Comparison of ENCODE assay signal across 30 mouse cellular contexts in genomic region chr11:121776947-121777346, GRCm38 (mm10). TPM values are rescaled to one million over a fixed set of nuclear protein-coding genes. Genes with fewer than 3 reads are reported as not detected.
DNase-seq lines count a peak whose midpoint lies in the region; ATAC-seq and TF ChIP-seq lines count a peak whose summit lies in the region.
"Had no signal": no experiment of that assay in that cellular context is flagged by ENCODE, and none has a peak within 500 bp of the region (broad histone marks: within the 10 kb centered on the region; RNA-seq: fewer than 3 reads in every experiment).

No protein-coding gene starts in this region.

- H3K27me3 ChIP-seq in limb, embryonic 15.5 days = no peaks in the 10 kb centered on the region
- no peaks in the 10 kb centered on the region for H3K27me3 ChIP-seq in limb, embryonic 10.5 days (ENCODE audit: low read depth, poor library complexity, severe bottlenecking)
- no peaks in the 10 kb centered on the region for H3K27me3 ChIP-seq in stomach, postnatal 0 days (ENCODE audit: control insufficient read depth, insufficient read depth, low read length)
- H3K27me3 ChIP-seq in cerebellum, adult 2 months (ENCODE audit: control insufficient read depth, insufficient read depth, low read length) = no peaks in the 10 kb centered on the region
- H3K27me3 ChIP-seq: embryonic facial prominence, embryonic 12.5 days; forebrain, embryonic 12.5 days; forebrain, embryonic 15.5 days; heart, embryonic 12.5 days; heart, embryonic 15.5 days; hindbrain, embryonic 13.5 days had no signal

- no peak for DNase-seq in limb, embryonic 10.5 days (ENCODE audit: low spot score)
- peak; percentile 8 for DNase-seq in brain, adult 2 months (ENCODE audit: low read depth, low spot score)
- no peak for DNase-seq in stomach, postnatal 0 days (ENCODE audit: low spot score)
- DNase-seq in adrenal gland, adult 8-10 months = no peak
- no peak for DNase-seq in cerebellum, adult 2 months
- DNase-seq: adrenal gland, postnatal 14 days; cerebellum, postnatal 14 days; gastrocnemius, postnatal 10 days; gastrocnemius, postnatal 36 days; heart, postnatal 10 days; heart, postnatal 36 days had no signal

- no peak overlapping the region for H3K9ac ChIP-seq in limb, embryonic 15.5 days
- no peak overlapping the region for H3K9ac ChIP-seq in stomach, postnatal 0 days (ENCODE audit: low read length)
- H3K9ac ChIP-seq: embryonic facial prominence, embryonic 12.5 days; forebrain, embryonic 12.5 days; forebrain, embryonic 15.5 days; heart, embryonic 12.5 days; heart, embryonic 15.5 days; hindbrain, embryonic 13.5 days had no signal

- H3K4me1 ChIP-seq in limb, embryonic 15.5 days = no peaks in the 10 kb centered on the region
- no peaks in the 10 kb centered on the region for H3K4me1 ChIP-seq in limb, embryonic 10.5 days
- H3K4me1 ChIP-seq in stomach, postnatal 0 days (replicated peaks; ENCODE audit: control insufficient read depth, insufficient read depth) = no peaks in the 10 kb centered on the region
- no peaks in the 10 kb centered on the region for H3K4me1 ChIP-seq in cerebellum, adult 2 months (ENCODE audit: control insufficient read depth, insufficient read depth, low read length)
- H3K4me1 ChIP-seq: embryonic facial prominence, embryonic 12.5 days; forebrain, embryonic 12.5 days; forebrain, embryonic 15.5 days; heart, embryonic 12.5 days; hindbrain, embryonic 10.5 days; hindbrain, embryonic 13.5 days had no signal

- 80% methylated on average over 5 of the region's 5 CpGs for WGBS in limb, embryonic 15.5 days
- WGBS in limb, embryonic 10.5 days = 87% methylated on average over 5 of the region's 5 CpGs
- WGBS in stomach, postnatal 0 days = 78% methylated on average over 5 of the region's 5 CpGs
- WGBS in cerebellum, adult 2 months = 79% methylated on average over 5 of the region's 5 CpGs

- no peaks in the 10 kb centered on the region for H3K9me3 ChIP-seq in limb, embryonic 15.5 days
- H3K9me3 ChIP-seq in limb, embryonic 10.5 days (replicated peaks) = no peaks in the 10 kb centered on the region
- H3K9me3 ChIP-seq in stomach, postnatal 0 days (ENCODE audit: control insufficient read depth, low read length) = no peaks in the 10 kb centered on the region
- H3K9me3 ChIP-seq: embryonic facial prominence, embryonic 12.5 days; forebrain, embryonic 12.5 days; forebrain, embryonic 15.5 days; G1E; heart, embryonic 12.5 days; heart, embryonic 15.5 days; hindbrain, embryonic 10.5 days; hindbrain, embryonic 13.5 days had no signal

- ATAC-seq in limb, embryonic 15.5 days (ENCODE audit: insufficient number of reproducible peaks, low FRiP score, low TSS enrichment, low read depth) = no peak
- no peak for ATAC-seq in stomach, postnatal 0 days (ENCODE audit: low FRiP score, low TSS enrichment)
- ATAC-seq: forebrain, embryonic 15.5 days; hindbrain, embryonic 16.5 days; intestine, postnatal 0 days; Patski had no signal

- no peaks in the 10 kb centered on the region for H3K36me3 ChIP-seq in limb, embryonic 15.5 days
- H3K36me3 ChIP-seq in limb, embryonic 10.5 days = no peaks in the 10 kb centered on the region
- H3K36me3 ChIP-seq in stomach, postnatal 0 days (ENCODE audit: control insufficient read depth, insufficient read depth, low read length) = no peaks in the 10 kb centered on the region
- H3K36me3 ChIP-seq: embryonic facial prominence, embryonic 12.5 days; forebrain, embryonic 12.5 days; forebrain, embryonic 15.5 days; G1E; heart, embryonic 12.5 days; heart, embryonic 15.5 days; hindbrain, embryonic 10.5 days; hindbrain, embryonic 13.5 days had no signal

- peak overlapping the region; percentile 3; the same call in 1 of the 2 replicates for H3K27ac ChIP-seq in limb, embryonic 15.5 days
- H3K27ac ChIP-seq in limb, embryonic 10.5 days = no peak overlapping the region
- 0 out of 2 replicates have a peak overlapping the region, but pooled peaks have one; percentile 13 for H3K27ac ChIP-seq in stomach, postnatal 0 days (replicated peaks)
- no peak overlapping the region for H3K27ac ChIP-seq in cerebellum, adult 2 months (ENCODE audit: insufficient read depth, low read length)
- H3K27ac ChIP-seq: embryonic facial prominence, embryonic 12.5 days; forebrain, embryonic 12.5 days; forebrain, embryonic 15.5 days; heart, embryonic 15.5 days; hindbrain, embryonic 10.5 days; hindbrain, embryonic 13.5 days had no signal

- H3K4me3 ChIP-seq in limb, embryonic 15.5 days = no peak overlapping the region
- no peak overlapping the region for H3K4me3 ChIP-seq in limb, embryonic 10.5 days
- no peak overlapping the region for H3K4me3 ChIP-seq in stomach, postnatal 0 days (ENCODE audit: low read depth, low read length)
- H3K4me3 ChIP-seq in cerebellum, adult 2 months (replicated peaks; ENCODE audit: insufficient read depth, low read depth, low read length) = no peak overlapping the region
- H3K4me3 ChIP-seq: embryonic facial prominence, embryonic 12.5 days; erythroblast, embryonic 14.5 days; forebrain, embryonic 12.5 days; forebrain, embryonic 15.5 days; heart, embryonic 12.5 days; heart, embryonic 15.5 days; hindbrain, embryonic 10.5 days; hindbrain, embryonic 13.5 days had no signal

- TF ChIP-seq EP300 in stomach, postnatal 0 days (optimal IDR thresholded peaks at IDR 0.05) = no peak

- TF ChIP-seq POLR2A in cerebellum, adult 2 months (IDR thresholded peaks at IDR 0.05; ENCODE audit: borderline replicate concordance, insufficient read depth, low read length) = no peak

- TF ChIP-seq CTCF in stomach, postnatal 0 days (IDR thresholded peaks at IDR 0.05; ENCODE audit: low read depth) = no peak
- TF ChIP-seq CTCF in cerebellum, adult 2 months (IDR thresholded peaks at IDR 0.05; ENCODE audit: borderline replicate concordance, insufficient read depth, low read depth, low read length) = no peak

- no peak overlapping the region for H3K4me2 ChIP-seq in limb, embryonic 15.5 days
- H3K4me2 ChIP-seq in stomach, postnatal 0 days (replicated peaks; ENCODE audit: low read depth) = no peak overlapping the region
- H3K4me2 ChIP-seq: embryonic facial prominence, embryonic 12.5 days; forebrain, embryonic 12.5 days; forebrain, embryonic 15.5 days; heart, embryonic 12.5 days; heart, embryonic 15.5 days; hindbrain, embryonic 13.5 days had no signal

RNA-seq across cellular contexts. Expression of gene Ptchd3, which starts 53.1 kb away (rescaled TPM):
- polyA plus RNA-seq in limb, embryonic 15.5 days (2015; fragmentation: Nextera tagmentation; extraction: Ambion mirVana) = 0.08 and 0.09 TPM in 2 replicates
- not detected in 2 replicates for polyA plus RNA-seq in limb, embryonic 10.5 days (2016; fragmentation: Nextera tagmentation; extraction: Ambion mirVana)
- polyA plus RNA-seq in stomach, postnatal 0 days (2015; fragmentation: Nextera tagmentation; extraction: Ambion mirVana) = 0.05 TPM in 1 of 2 replicates, not detected in the other
- total RNA-seq in adrenal gland, adult 8-10 months (2022) = not detected
- not detected in 2 replicates for polyA plus RNA-seq in cerebellum, adult 2 months (2012; rRNA removed)
- total RNA-seq: adrenal gland, adult 18-20 months; adrenal gland, postnatal 14 days; adrenal gland, postnatal 4 days; gastrocnemius, adult 18-20 months; gastrocnemius, postnatal 10 days; gastrocnemius, postnatal 36 days; granulocyte monocyte progenitor cell, adult 5-6 weeks had no signal
- polyA plus RNA-seq: C2C12; embryonic facial prominence, embryonic 12.5 days; erythroblast, embryonic 14.5 days; forebrain, embryonic 12.5 days; forebrain, embryonic 15.5 days; G1E; heart, embryonic 12.5 days; hindbrain, embryonic 13.5 days; hindbrain, embryonic 16.5 days; intestine, embryonic 14.5 days; intestine, postnatal 0 days; Patski had no signal

Comparison
In these comparisons a context has a peak if more than half of its experiments do, and no peak if none do; other contexts are left out.
1. H3K27ac ChIP-seq: peak in limb, embryonic 15.5 days (single experiment) and stomach, postnatal 0 days (single experiment); none in limb, embryonic 10.5 days (single experiment) and cerebellum, adult 2 months (single experiment).